Mouse (Mus musculus) lung, postnatal 0 days (tissue): ENCODE measurements around the gene Olfr965.

Experiments used
- CTCF ChIP-seq: IDR thresholded peaks from 2 replicates; pipeline ENCODE4 v1.5.1; 2016; ENCODE audit warnings: antibody characterized with exemption, mild to moderate bottlenecking
- EP300 ChIP-seq: IDR thresholded peaks from 2 replicates; pipeline ENCODE4 v1.6.1; 2016; ENCODE audit warnings: antibody characterized with exemption, mild to moderate bottlenecking, control low read depth

GRCm38 (mm10) chr9:39708958-39709357, 2.2 kb upstream of the Olfr965 start:
- no peak for TF ChIP-seq CTCF
- TF ChIP-seq EP300: no peak
